Mouse (Mus musculus) intestine, postnatal 0 days (tissue): ENCODE measurements around the gene Tex22. TPM values are rescaled to one million over a fixed set of nuclear protein-coding genes. Genes with fewer than 3 reads are reported as not detected.

Experiments
- ATAC-seq: fragments of 200-750 bp; cut with Nextera tagmentation; 2 replicates; pipeline ENCODE4 v1.8.0; 2017; ENCODE audit warnings: mild to moderate bottlenecking, moderate TSS enrichment, moderate library complexity
- H3K27ac ChIP-seq: fragments of 300-500 bp; sonication (generic); 2 replicates; pipeline ENCODE4 v1.5.1; 2014; ENCODE audit warnings: mild to moderate bottlenecking, low read depth, low read length, moderate library complexity
- H3K27me3 ChIP-seq: fragments of 300-500 bp; sonication (generic); replicated peaks from 2 replicates; pipeline ENCODE4 v1.6.1; 2014; ENCODE audit warnings: low read length, mixed read lengths; ENCODE audit not compliant: control insufficient read depth, insufficient read depth
- H3K36me3 ChIP-seq: fragments of 300-500 bp; sonication (generic); 2 replicates; pipeline ENCODE4 v1.6.1; 2014; ENCODE audit warnings: mild to moderate bottlenecking, moderate library complexity; ENCODE audit not compliant: control insufficient read depth, insufficient read depth
- H3K4me1 ChIP-seq: fragments of 300-500 bp; sonication (generic); replicated peaks from 2 replicates; pipeline ENCODE4 v1.6.1; 2014; ENCODE audit warnings: antibody characterized with exemption, low read length, mixed read lengths; ENCODE audit not compliant: control insufficient read depth, insufficient read depth
- H3K4me2 ChIP-seq: fragments of 300-500 bp; sonication (generic); replicated peaks from 2 replicates; pipeline ENCODE4 v1.6.1; 2014; ENCODE audit warnings: low read depth, mild to moderate bottlenecking, moderate library complexity
- H3K4me3 ChIP-seq: fragments of 300-500 bp; sonication (generic); 2 replicates; pipeline ENCODE4 v1.5.1; 2014; ENCODE audit warnings: low read depth, low read length
- H3K9ac ChIP-seq: fragments of 300-500 bp; sonication (generic); 2 replicates; pipeline ENCODE4 v1.6.1; 2014; ENCODE audit warnings: mild to moderate bottlenecking, low read depth, low read length
- H3K9me3 ChIP-seq: fragments of 300-500 bp; sonication (generic); 2 replicates; pipeline ENCODE4 v1.6.1; 2016; ENCODE audit warnings: mixed run types; ENCODE audit not compliant: control insufficient read depth
- CTCF ChIP-seq: sonication (generic); IDR thresholded peaks from 2 replicates; pipeline ENCODE4 v1.5.1; 2016; ENCODE audit warnings: low read depth, mild to moderate bottlenecking, control low read depth, antibody characterized with exemption, moderate library complexity
- WGBS: fragments of 180-500 bp; shearing (Covaris S2); extraction: QIAGEN DNeasy Blood & Tissue Kit; methylation state at CpG from one replicate; pipeline ENCODE4 v1.1.7; 2014; 5-methylcytosine and 5-hydroxymethylcytosine counted together
- polyA plus RNA-seq: library from polyadenylated mRNA; unstranded; fragments of >200 nt; fragmentation: Nextera tagmentation; extraction: Ambion mirVana; gene quantifications from 2 replicates; pipeline ENCODE4 v1.2.1, GENCODE M21; 2015

Tex22 gene
- polyA plus RNA-seq, 1 experiment from 2014 or later, result not detected

- Histone ChIP-seq H3K4me3 (no peak overlapping the region), H3K4me1 (no peaks in the 10 kb centered on the region), H3K4me2 (no peak overlapping the region), H3K36me3 (no peaks in the 10 kb centered on the region; the same call in 1 of the 2 replicates), H3K27me3 (no peaks in the 10 kb centered on the region), H3K9ac (no peak overlapping the region), H3K27ac (no peak overlapping the region), H3K9me3 (no peaks in the 10 kb centered on the region)
- WGBS, result 65% methylated on average over 6 of the region's 6 CpGs
- peak; percentile 75 for TF ChIP-seq CTCF
- ATAC-seq, result no peak
Observed at GRCm38 (mm10) chr12:113102461-113102860, 28.2 kb downstream of the Tex22 start.

- no peak for ATAC-seq
- H3K4me1 ChIP-seq, result no peaks in the 10 kb centered on the region
- H3K36me3 ChIP-seq, result no peaks in the 10 kb centered on the region; the same call in 1 of the 2 replicates
- no peak overlapping the region for H3K4me3 ChIP-seq
- no peaks in the 10 kb centered on the region for H3K9me3 ChIP-seq
- H3K27me3 ChIP-seq, result no peaks in the 10 kb centered on the region
- no peak overlapping the region for H3K4me2 ChIP-seq
- peak; percentile 63 for TF ChIP-seq CTCF
- WGBS, result 73% methylated on average over 8 of the region's 8 CpGs
- no peak overlapping the region for H3K9ac ChIP-seq
- H3K27ac ChIP-seq, result no peak overlapping the region
Observed at GRCm38 (mm10) chr12:113103846-113104451, 29.6 kb downstream of the Tex22 start.

DNA sequence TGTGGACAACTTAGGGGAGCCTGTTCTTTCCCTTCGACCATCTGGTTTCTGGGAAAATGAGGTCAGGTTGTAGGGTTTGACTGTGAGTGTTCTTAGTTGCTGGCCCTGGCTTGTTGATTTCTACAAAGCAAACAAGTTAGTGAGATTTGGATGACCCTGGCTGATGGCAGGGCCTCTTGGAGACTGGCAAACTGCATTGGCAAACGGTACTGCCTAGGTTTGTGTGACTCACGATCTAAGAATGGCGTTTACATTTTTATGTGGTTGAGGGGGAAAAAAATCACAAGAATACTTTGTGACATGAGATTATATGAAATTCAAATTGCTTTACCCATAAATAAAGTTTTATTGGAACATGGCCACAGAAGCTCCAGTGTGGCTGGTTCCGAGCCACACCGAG lies 32.1 kb downstream of the Tex22 start:
- 71% methylated on average over 6 of the region's 6 CpGs for WGBS
- ATAC-seq, result no peak
- Histone ChIP-seq H3K36me3 (no peaks in the 10 kb centered on the region), H3K27ac (no peak overlapping the region), H3K4me3 (no peak overlapping the region), H3K9me3 (no peaks in the 10 kb centered on the region), H3K4me1 (no peaks in the 10 kb centered on the region), H3K4me2 (no peak overlapping the region), H3K27me3 (no peaks in the 10 kb centered on the region), H3K9ac (no peak overlapping the region)
- TF ChIP-seq CTCF, result no peak

GRCm38 (mm10) chr12:113107431-113108124 lies 33.3 kb downstream of the Tex22 start:
- H3K4me2 ChIP-seq, result no peak overlapping the region
- no peak for TF ChIP-seq CTCF
- no peak overlapping the region for H3K27ac ChIP-seq
- H3K4me1 ChIP-seq, result no peaks in the 10 kb centered on the region
- WGBS, result 61% methylated on average over 4 of the region's 4 CpGs
- ATAC-seq, result no peak
- peaks cover 8% of the 10 kb centered on the region; the same call in 1 of the 2 replicates for H3K36me3 ChIP-seq
- H3K27me3 ChIP-seq, result no peaks in the 10 kb centered on the region
- H3K9me3 ChIP-seq, result no peaks in the 10 kb centered on the region
- H3K9ac ChIP-seq, result no peak overlapping the region
- H3K4me3 ChIP-seq, result no peak overlapping the region

DNA sequence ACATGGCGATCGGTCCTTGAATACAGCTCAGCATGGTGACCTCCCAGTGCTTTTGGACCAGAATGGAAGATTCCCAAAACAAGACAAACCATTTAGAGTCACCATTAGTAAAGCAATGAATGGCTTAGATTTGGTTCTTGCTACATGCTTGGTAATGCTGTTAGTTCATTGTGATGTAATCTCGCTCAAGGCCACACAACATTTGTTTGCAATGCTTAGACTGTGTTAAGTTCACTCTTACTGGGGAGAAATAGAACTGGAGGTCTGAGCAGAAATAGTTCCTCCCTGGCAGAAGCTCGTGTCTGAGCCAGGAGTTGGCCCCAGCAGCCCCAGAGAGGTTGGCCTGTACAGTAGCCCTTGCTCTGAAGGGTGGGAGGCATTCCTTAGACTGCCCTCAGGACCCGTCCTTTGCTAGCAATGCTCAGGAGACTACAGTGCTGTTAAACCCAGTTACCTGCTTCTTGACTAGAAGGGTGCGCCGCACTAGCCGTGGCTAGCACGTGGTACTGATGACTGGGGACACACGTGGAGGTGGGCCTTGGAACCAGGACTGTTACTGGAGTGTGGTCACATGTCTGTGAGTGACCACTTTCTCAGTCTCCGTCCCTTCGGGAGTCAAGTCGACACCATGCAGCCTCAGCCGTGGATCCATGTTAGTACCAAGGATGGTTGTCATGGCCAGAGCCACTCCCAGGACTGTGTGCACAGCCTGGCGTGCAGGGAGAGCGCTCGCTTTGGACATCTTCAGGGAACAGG lies 34.4 kb downstream of the Tex22 start:
- H3K9ac ChIP-seq, result no peak overlapping the region

GRCm38 (mm10) chr12:113109801-113110200 lies 35.5 kb downstream of the Tex22 start:
- H3K9me3 ChIP-seq, result no peaks in the 10 kb centered on the region
- no peak for TF ChIP-seq CTCF
- WGBS, result 89% methylated on average over 10 of the region's 10 CpGs

More for the DNA sequence above, 34.4 kb downstream of the Tex22 start:
- 86% methylated on average over 17 of the region's 17 CpGs for WGBS
- Histone ChIP-seq H3K4me2 (no peak overlapping the region), H3K4me3 (no peak overlapping the region), H3K4me1 (no peaks in the 10 kb centered on the region), H3K36me3 (peaks cover 12% of the 10 kb centered on the region; the same call in 1 of the 2 replicates), H3K27ac (no peak overlapping the region), H3K27me3 (no peaks in the 10 kb centered on the region), H3K9me3 (no peaks in the 10 kb centered on the region)
- no peak for ATAC-seq
- TF ChIP-seq CTCF, result no peak

More at GRCm38 (mm10) chr12:113109801-113110200, 35.5 kb downstream of the Tex22 start:
- ATAC-seq, result no peak
- Histone ChIP-seq H3K4me2 (no peak overlapping the region), H3K4me1 (no peaks in the 10 kb centered on the region), H3K27ac (no peak overlapping the region), H3K27me3 (no peaks in the 10 kb centered on the region), H3K9ac (no peak overlapping the region), H3K36me3 (peaks cover 23% of the 10 kb centered on the region; the same call in 1 of the 2 replicates), H3K4me3 (no peak overlapping the region)
